Mouse (Mus musculus): Measurements from ENCODE around the gene Zc3hav1.

DNA sequence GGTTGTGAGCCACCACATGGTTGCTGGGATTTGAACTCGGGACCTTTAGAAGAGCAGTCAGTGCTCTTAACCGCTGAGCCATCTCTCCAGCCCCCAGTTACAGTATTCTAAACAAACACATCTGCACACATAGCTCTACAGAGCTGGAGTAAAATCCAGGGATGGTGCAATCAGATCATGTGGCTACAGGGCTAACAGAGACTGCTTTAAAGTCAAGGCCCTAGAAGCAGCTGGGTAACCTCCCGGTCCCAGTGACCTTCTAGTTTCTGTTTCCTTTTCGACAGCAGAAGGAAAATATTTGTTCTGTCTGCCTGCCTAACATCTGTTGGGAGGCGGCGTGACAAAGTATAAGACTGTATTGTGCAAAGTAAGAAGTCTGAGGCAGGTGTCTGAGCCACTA, 16.5 kb downstream of the Zc3hav1 start:
- TF ChIP-seq POLR2A (IDR thresholded peaks at IDR 0.05; ENCODE audit: borderline replicate concordance, extremely low read depth, insufficient read depth, insufficient read length, poor library complexity, severe bottlenecking) (no peak), CTCF (IDR thresholded peaks at IDR 0.05; ENCODE audit: borderline replicate concordance, extremely low read depth, insufficient read depth, insufficient read length) (no peak)

Data from brain, embryonic 14.5 days (tissue).